Mouse (Mus musculus) myocyte (in vitro differentiated cells): ENCODE measurements around the gene Ppp1r12c.

Source experiments
- E2F4 ChIP-seq: IDR thresholded peaks from one replicate; pipeline ENCODE4 v1.6.1; 2011; ENCODE audit warnings: mild to moderate bottlenecking, control low read depth, moderate library complexity; ENCODE audit not compliant: insufficient read depth
- USF1 ChIP-seq: IDR thresholded peaks from one replicate; pipeline ENCODE4 v1.6.1; 2011; ENCODE audit warnings: low read depth, mild to moderate bottlenecking, control low read depth, moderate library complexity

- no peak for TF ChIP-seq USF1
- no peak for TF ChIP-seq E2F4
Observed at GRCm38 (mm10) chr7:4501558-4502397, at the start of gene Ppp1r12c.
